ENCODE assay signal across 23 mouse cellular contexts in the genomic region with DNA sequence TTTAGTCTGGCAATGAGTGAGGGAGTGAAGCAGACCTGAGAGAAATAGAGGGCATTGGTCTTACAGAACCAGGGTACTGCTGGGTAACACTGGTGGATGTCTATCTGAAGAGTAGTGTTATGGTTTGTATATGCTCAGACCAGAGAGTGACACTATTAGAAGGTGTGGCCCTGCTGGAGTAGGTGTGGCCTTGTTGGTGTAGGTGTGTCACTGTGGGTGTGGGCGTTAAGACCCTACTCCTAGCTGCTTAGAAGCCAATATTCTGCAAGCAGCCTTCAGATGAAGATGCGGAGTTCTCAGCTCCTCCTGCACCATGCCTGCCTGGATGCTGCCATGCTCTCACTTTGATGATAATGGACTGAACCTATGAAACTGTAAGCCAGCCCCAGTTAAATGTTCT.
DNase-seq lines count a peak whose midpoint lies in the region; ATAC-seq and TF ChIP-seq lines count a peak whose summit lies in the region.
"Had no signal": no experiment of that assay in that cellular context is flagged by ENCODE, and none has a peak within 500 bp of the region (broad histone marks: within the 10 kb centered on the region; RNA-seq: fewer than 3 reads in every experiment).

No protein-coding gene starts in this region.

- 87% methylated on average over 2 of the region's 2 CpGs for WGBS in heart, adult 2 months
- 94% methylated on average over 2 of the region's 2 CpGs for WGBS in midbrain, embryonic 16.5 days
- WGBS in midbrain, embryonic 15.5 days = 84% methylated on average over 2 of the region's 2 CpGs

- DNase-seq in heart, adult 11 months = peak; percentile 65
- no peak for DNase-seq in heart, adult 2 months
- no peak for DNase-seq in layer of hippocampus, adult 2 months (ENCODE audit: low spot score in 2 of 2)
- DNase-seq in layer of hippocampus, postnatal 14 days (ENCODE audit: low spot score in 2 of 2) = no peak
- DNase-seq in ovary, postnatal 36 days (ENCODE audit: low spot score) = no peak
- DNase-seq: adrenal gland, adult 8-10 months; adrenal gland, postnatal 36 days; B cell, adult 2 months; cerebellum, postnatal 10 days; embryo, embryonic 11 days; gastrocnemius, adult 2 months; gastrocnemius, postnatal 25 days; heart, postnatal 14 days had no signal

- no peak overlapping the region for H3K27ac ChIP-seq in heart, adult 2 months
- H3K27ac ChIP-seq in layer of hippocampus, adult 2 months = peak overlapping the region; percentile 76
- H3K27ac ChIP-seq in midbrain, embryonic 16.5 days (ENCODE audit: low read length) = peak overlapping the region; percentile 26
- H3K27ac ChIP-seq in midbrain, embryonic 15.5 days = no peak overlapping the region
- H3K27ac ChIP-seq: embryonic facial prominence, embryonic 15.5 days; forebrain, embryonic 10.5 days; gastrocnemius, adult 2 months; heart, embryonic 15.5 days had no signal

- H3K27me3 ChIP-seq in heart, adult 2 months (ENCODE audit: control insufficient read depth, insufficient read depth, low read length) = no peaks in the 10 kb centered on the region
- H3K27me3 ChIP-seq in midbrain, embryonic 16.5 days (ENCODE audit: control insufficient read depth, insufficient read depth, low read depth, low read length) = no peaks in the 10 kb centered on the region
- no peaks in the 10 kb centered on the region for H3K27me3 ChIP-seq in midbrain, embryonic 15.5 days (replicated peaks)
- H3K27me3 ChIP-seq: embryonic facial prominence, embryonic 15.5 days; heart, embryonic 15.5 days had no signal

- TF ChIP-seq EP300 in heart, adult 2 months (IDR thresholded peaks at IDR 0.05; ENCODE audit: insufficient read depth, low read depth, low read length) = no peak

- TF ChIP-seq POLR2A in heart, adult 2 months (IDR thresholded peaks at IDR 0.05; ENCODE audit: insufficient read depth, low read depth, low read length) = no peak

- no peaks in the 10 kb centered on the region for H3K36me3 ChIP-seq in heart, adult 2 months (ENCODE audit: control insufficient read depth, insufficient read depth, low read length)
- no peaks in the 10 kb centered on the region for H3K36me3 ChIP-seq in midbrain, embryonic 16.5 days (ENCODE audit: control insufficient read depth, insufficient read depth, low read length)
- no peaks in the 10 kb centered on the region for H3K36me3 ChIP-seq in midbrain, embryonic 15.5 days (replicated peaks)
- H3K36me3 ChIP-seq: forebrain, embryonic 10.5 days; G1E; heart, embryonic 15.5 days had no signal

- H3K9ac ChIP-seq in heart, adult 2 months (ENCODE audit: low read depth, low read length) = no peak overlapping the region
- H3K9ac ChIP-seq in midbrain, embryonic 16.5 days (ENCODE audit: low read depth, low read length) = no peak overlapping the region
- no peak overlapping the region for H3K9ac ChIP-seq in midbrain, embryonic 15.5 days
- H3K9ac ChIP-seq: embryonic facial prominence, embryonic 15.5 days; heart, embryonic 15.5 days had no signal

- H3K4me2 ChIP-seq in midbrain, embryonic 16.5 days (ENCODE audit: low read length) = no peak overlapping the region
- H3K4me2 ChIP-seq in midbrain, embryonic 15.5 days = no peak overlapping the region
- H3K4me2 ChIP-seq: embryonic facial prominence, embryonic 15.5 days; heart, embryonic 11.5 days; heart, embryonic 15.5 days had no signal

- no peaks in the 10 kb centered on the region for H3K79me2 ChIP-seq in heart, adult 2 months (replicated peaks; ENCODE audit: control insufficient read depth, insufficient read depth, low read length)

- intact Hi-C loops in heart, adult 2 months (cut with DNase I) = no loop called here

- no peak overlapping the region for H3K4me3 ChIP-seq in heart, adult 2 months
- H3K4me3 ChIP-seq in layer of hippocampus, adult 2 months = no peak overlapping the region
- H3K4me3 ChIP-seq in midbrain, embryonic 16.5 days (ENCODE audit: low read depth, low read length) = no peak overlapping the region
- H3K4me3 ChIP-seq in midbrain, embryonic 15.5 days = no peak overlapping the region
- H3K4me3 ChIP-seq: embryonic facial prominence, embryonic 15.5 days; erythroblast, embryonic 14.5 days; forebrain, embryonic 10.5 days; gastrocnemius, adult 2 months; heart, embryonic 15.5 days had no signal

- ATAC-seq in midbrain, embryonic 16.5 days = no peak
- ATAC-seq in midbrain, embryonic 15.5 days (replicated peaks) = no peak
- ATAC-seq: CD4-positive, CD25-positive, alpha-beta regulatory T cell, adult 4 months; forebrain, embryonic 14.5 days had no signal

- H3K4me1 ChIP-seq in heart, adult 2 months (ENCODE audit: control insufficient read depth, insufficient read depth, low read length) = peaks cover 1% of the 10 kb centered on the region; the same call in 1 of the 2 replicates
- no peaks in the 10 kb centered on the region for H3K4me1 ChIP-seq in midbrain, embryonic 16.5 days (ENCODE audit: control insufficient read depth, insufficient read depth, low read length)
- no peaks in the 10 kb centered on the region for H3K4me1 ChIP-seq in midbrain, embryonic 15.5 days

- H3K9me3 ChIP-seq in midbrain, embryonic 16.5 days (replicated peaks; ENCODE audit: control insufficient read depth, low read length, poor library complexity, severe bottlenecking) = no peaks in the 10 kb centered on the region
- no peaks in the 10 kb centered on the region for H3K9me3 ChIP-seq in midbrain, embryonic 15.5 days
- H3K9me3 ChIP-seq: embryonic facial prominence, embryonic 15.5 days; forebrain, embryonic 10.5 days; G1E; heart, embryonic 15.5 days had no signal

- TF ChIP-seq CTCF in heart, adult 2 months (IDR thresholded peaks at IDR 0.05) = no peak
- no peak for TF ChIP-seq CTCF in layer of hippocampus, adult 2 months (conservative IDR thresholded peaks at IDR 0.05)

Comparison
In these comparisons a context has a peak if more than half of its experiments do, and no peak if none do; other contexts are left out.
1. H3K27ac ChIP-seq: peak in layer of hippocampus, adult 2 months (single experiment) and midbrain, embryonic 16.5 days (single experiment); none in heart, adult 2 months (single experiment) and midbrain, embryonic 15.5 days (single experiment).